Mouse (Mus musculus): ENCODE measurements around the gene Golph3l. TPM values are rescaled to one million over a fixed set of nuclear protein-coding genes. Genes with fewer than 3 reads are reported as not detected.
"Not testable (repeated sequence)": the region's sequence is repeated elsewhere in the genome, so short reads cannot be mapped to it uniquely, and the experiment has no call there.

Golph3l gene
- polyA plus RNA-seq (2015; fragmentation: Nextera tagmentation; extraction: Ambion mirVana) = 32.9 and 33.4 TPM in 2 replicates

GRCm38 (mm10) chr3:95588604-95589086 is at the start of gene Golph3l:
Gene Golph3l, plus strand, starts transcription at chr3:95588934.
- peak within 1 kb of the TSS; percentile 72 for H3K9ac ChIP-seq (replicated peaks)
- peaks cover 13% of the 10 kb centered on the region; the same call in 1 of the 2 replicates for H3K36me3 ChIP-seq
- peak within 1 kb of the TSS; percentile 79 for H3K4me2 ChIP-seq (replicated peaks)
- H3K9me3 ChIP-seq = no peaks in the 10 kb centered on the region
- peak within 1 kb of the TSS; percentile 92 for H3K4me3 ChIP-seq
- peak within 1 kb of the TSS; percentile 84 for H3K27ac ChIP-seq (replicated peaks)
- H3K4me1 ChIP-seq = peaks cover 15% of the 10 kb centered on the region
- no peaks in the 10 kb centered on the region for H3K27me3 ChIP-seq
- under 1% methylated on average over 12 of the region's 12 CpGs for WGBS
- ATAC-seq (replicated peaks) = peak; percentile 100

GRCm38 (mm10) chr3:95538936-95539335 is 49.8 kb upstream of the Golph3l start:
- ATAC-seq (replicated peaks) = no peak

GRCm38 (mm10) chr3:95539837-95540236 is 48.9 kb upstream of the Golph3l start:
- H3K4me1 ChIP-seq = no peaks in the 10 kb centered on the region
- H3K4me2 ChIP-seq (replicated peaks) = no peak overlapping the region
- 96% methylated on average over 4 of the region's 4 CpGs for WGBS

More at GRCm38 (mm10) chr3:95538936-95539335, 49.8 kb upstream of the Golph3l start:
- no peak overlapping the region for H3K27ac ChIP-seq (replicated peaks)
- no peaks in the 10 kb centered on the region for H3K36me3 ChIP-seq
- no peak overlapping the region for H3K9ac ChIP-seq (replicated peaks)
- 94% methylated on average over 10 of the region's 10 CpGs for WGBS
- no peaks in the 10 kb centered on the region for H3K9me3 ChIP-seq
- H3K4me2 ChIP-seq (replicated peaks) = no peak overlapping the region
- no peaks in the 10 kb centered on the region for H3K27me3 ChIP-seq
- H3K4me1 ChIP-seq = no peaks in the 10 kb centered on the region
- H3K4me3 ChIP-seq = no peak overlapping the region

GRCm38 (mm10) chr3:95541186-95541585 is 47.5 kb upstream of the Golph3l start:
- not testable (repeated sequence) for H3K4me3 ChIP-seq; ATAC-seq (replicated peaks); H3K9me3 ChIP-seq; H3K27ac ChIP-seq (replicated peaks); H3K36me3 ChIP-seq; H3K4me2 ChIP-seq (replicated peaks); H3K27me3 ChIP-seq; H3K9ac ChIP-seq (replicated peaks); H3K4me1 ChIP-seq
- 95% methylated on average over 2 of the region's 2 CpGs for WGBS

More at GRCm38 (mm10) chr3:95539837-95540236, 48.9 kb upstream of the Golph3l start:
- Histone ChIP-seq H3K9me3 (no peaks in the 10 kb centered on the region), H3K27me3 (no peaks in the 10 kb centered on the region), H3K9ac (replicated peaks) (no peak overlapping the region), H3K4me3 (no peak overlapping the region), H3K36me3 (no peaks in the 10 kb centered on the region), H3K27ac (replicated peaks) (no peak overlapping the region)
- ATAC-seq (replicated peaks) = no peak

GRCm38 (mm10) chr3:95542171-95542570 is 46.6 kb upstream of the Golph3l start:
- Histone ChIP-seq H3K4me1 (no peaks in the 10 kb centered on the region), H3K9me3 (no peaks in the 10 kb centered on the region), H3K27ac (replicated peaks) (no peak overlapping the region), H3K9ac (replicated peaks) (no peak overlapping the region), H3K27me3 (no peaks in the 10 kb centered on the region), H3K4me2 (replicated peaks) (no peak overlapping the region), H3K4me3 (no peak overlapping the region), H3K36me3 (no peaks in the 10 kb centered on the region)
- no peak for ATAC-seq (replicated peaks)

GRCm38 (mm10) chr3:95542981-95543380 is 45.8 kb upstream of the Golph3l start:
- no peak for ATAC-seq (replicated peaks)
- H3K9ac ChIP-seq (replicated peaks) = no peak overlapping the region
- H3K36me3 ChIP-seq = no peaks in the 10 kb centered on the region
- 75% methylated on average over 7 of the region's 7 CpGs for WGBS
- no peaks in the 10 kb centered on the region for H3K27me3 ChIP-seq
- no peaks in the 10 kb centered on the region for H3K4me1 ChIP-seq
- H3K4me3 ChIP-seq = no peak overlapping the region
- H3K27ac ChIP-seq (replicated peaks) = no peak overlapping the region
- no peaks in the 10 kb centered on the region for H3K9me3 ChIP-seq
- H3K4me2 ChIP-seq (replicated peaks) = no peak overlapping the region

- Histone ChIP-seq H3K4me2 (replicated peaks) (no peak overlapping the region), H3K27me3 (no peaks in the 10 kb centered on the region), H3K4me3 (no peak overlapping the region), H3K9ac (replicated peaks) (no peak overlapping the region), H3K4me1 (no peaks in the 10 kb centered on the region), H3K36me3 (no peaks in the 10 kb centered on the region), H3K27ac (replicated peaks) (no peak overlapping the region), H3K9me3 (no peaks in the 10 kb centered on the region)
- no peak for ATAC-seq (replicated peaks)
- WGBS = 44% methylated on average over 1 of the region's 1 CpGs
These were observed 38.6 kb upstream of the Golph3l start for GRCm38 (mm10) chr3:95550176-95550575.

GRCm38 (mm10) chr3:95553986-95554385 is 34.7 kb upstream of the Golph3l start:
- Histone ChIP-seq H3K27me3 (no peaks in the 10 kb centered on the region), H3K9ac (replicated peaks) (no peak overlapping the region), H3K27ac (replicated peaks) (no peak overlapping the region), H3K9me3 (no peaks in the 10 kb centered on the region), H3K36me3 (no peaks in the 10 kb centered on the region), H3K4me1 (no peaks in the 10 kb centered on the region), H3K4me3 (no peak overlapping the region), H3K4me2 (replicated peaks) (no peak overlapping the region)
- 68% methylated on average over 3 of the region's 3 CpGs for WGBS
- ATAC-seq (replicated peaks) = no peak

GRCm38 (mm10) chr3:95559437-95559836 is 29.3 kb upstream of the Golph3l start, which contains the start of gene Hormad1:
Gene Hormad1, plus strand, starts transcription at chr3:95559677.
- H3K4me2 ChIP-seq (replicated peaks) = no peak within 1 kb of the TSS
- WGBS = 90% methylated on average over 27 of the region's 27 CpGs
- no peak for ATAC-seq (replicated peaks)

GRCm38 (mm10) chr3:95560738-95561137 is 28.0 kb upstream of the Golph3l start:
- H3K4me3 ChIP-seq = no peak overlapping the region
- WGBS = 97% methylated on average over 3 of the region's 3 CpGs
- no peaks in the 10 kb centered on the region for H3K27me3 ChIP-seq
- no peaks in the 10 kb centered on the region for H3K9me3 ChIP-seq
- H3K4me1 ChIP-seq = no peaks in the 10 kb centered on the region
- H3K9ac ChIP-seq (replicated peaks) = no peak overlapping the region
- H3K36me3 ChIP-seq = no peaks in the 10 kb centered on the region
- no peak overlapping the region for H3K4me2 ChIP-seq (replicated peaks)
- ATAC-seq (replicated peaks) = no peak
- H3K27ac ChIP-seq (replicated peaks) = no peak overlapping the region

More at GRCm38 (mm10) chr3:95559437-95559836, 29.3 kb upstream of the Golph3l start, which contains the start of gene Hormad1:
- H3K27me3 ChIP-seq = no peaks in the 10 kb centered on the region
- H3K4me3 ChIP-seq = no peak within 1 kb of the TSS
- no peaks in the 10 kb centered on the region for H3K4me1 ChIP-seq
- H3K36me3 ChIP-seq = no peaks in the 10 kb centered on the region
- no peak within 1 kb of the TSS for H3K9ac ChIP-seq (replicated peaks)
- no peaks in the 10 kb centered on the region for H3K9me3 ChIP-seq
- H3K27ac ChIP-seq (replicated peaks) = no peak within 1 kb of the TSS

- H3K9ac ChIP-seq (replicated peaks) = no peak overlapping the region
- no peak for ATAC-seq (replicated peaks)
- no peak overlapping the region for H3K27ac ChIP-seq (replicated peaks)
- no peaks in the 10 kb centered on the region for H3K9me3 ChIP-seq
- no peaks in the 10 kb centered on the region for H3K4me1 ChIP-seq
- H3K27me3 ChIP-seq = no peaks in the 10 kb centered on the region
- 68% methylated on average over 2 of the region's 2 CpGs for WGBS
- H3K4me3 ChIP-seq = no peak overlapping the region
- no peak overlapping the region for H3K4me2 ChIP-seq (replicated peaks)
- no peaks in the 10 kb centered on the region for H3K36me3 ChIP-seq
These were observed 26.9 kb upstream of the Golph3l start for GRCm38 (mm10) chr3:95561826-95562225.

- 93% methylated on average over 3 of the region's 3 CpGs for WGBS
- Histone ChIP-seq H3K9ac (replicated peaks) (no peak overlapping the region), H3K27ac (replicated peaks) (no peak overlapping the region), H3K27me3 (no peaks in the 10 kb centered on the region), H3K36me3 (no peaks in the 10 kb centered on the region), H3K4me3 (no peak overlapping the region), H3K4me1 (no peaks in the 10 kb centered on the region), H3K4me2 (replicated peaks) (no peak overlapping the region), H3K9me3 (no peaks in the 10 kb centered on the region)
- no peak for ATAC-seq (replicated peaks)
These were observed 19.1 kb upstream of the Golph3l start for GRCm38 (mm10) chr3:95569585-95569984.
